Mouse (Mus musculus) A20 (cell line): ENCODE measurements at regions not wholly inside any gene's neighbourhood (a gene's known extent, or its start where the extent isn't known, plus 50 kb on each side); places are given as distances from the start of the nearest gene placed in this dataset.

Source experiments
- DNase-seq: peaks from one replicate; pipeline ENCODE4 v3.0.0-alpha.2; 2011; ENCODE audit warnings: low read depth, low spot score

DNA sequence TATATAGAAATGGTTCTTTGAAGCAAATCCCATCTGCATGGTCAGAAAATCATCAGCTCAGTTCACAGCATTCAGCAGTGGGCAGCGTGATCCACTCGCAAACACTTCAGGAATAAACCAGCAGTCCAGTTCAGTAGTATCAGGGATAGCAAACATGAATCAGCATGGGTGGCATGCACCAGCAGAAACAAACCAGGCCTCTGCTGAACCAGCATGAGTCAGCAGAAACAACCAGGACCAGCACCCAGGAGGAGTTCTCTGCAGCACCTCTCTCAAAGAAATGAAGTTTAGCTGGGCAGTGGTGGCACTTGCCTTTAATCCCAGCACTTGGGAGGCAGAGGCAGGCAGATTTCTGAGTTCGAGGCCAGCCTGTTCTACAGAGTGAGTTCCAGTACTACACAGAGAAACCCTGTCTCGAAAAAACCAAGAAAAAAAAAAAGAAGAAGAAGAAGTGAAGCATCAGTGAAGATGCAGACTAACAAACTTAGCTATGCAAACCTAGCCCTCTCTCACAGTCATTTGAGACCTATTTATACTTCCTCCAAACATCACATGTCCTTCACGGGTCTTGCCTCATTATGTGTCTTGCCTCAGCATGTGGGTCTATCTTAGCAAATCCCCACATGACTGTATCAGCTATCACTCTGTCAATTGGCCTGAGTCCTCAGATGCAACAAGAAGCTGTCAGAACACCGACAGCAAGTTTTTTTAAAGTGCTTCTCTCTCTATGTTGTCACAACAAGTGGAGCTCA lies 80.2 kb downstream of the Fthl17a start:
- peak; percentile 70 for DNase-seq

DNA sequence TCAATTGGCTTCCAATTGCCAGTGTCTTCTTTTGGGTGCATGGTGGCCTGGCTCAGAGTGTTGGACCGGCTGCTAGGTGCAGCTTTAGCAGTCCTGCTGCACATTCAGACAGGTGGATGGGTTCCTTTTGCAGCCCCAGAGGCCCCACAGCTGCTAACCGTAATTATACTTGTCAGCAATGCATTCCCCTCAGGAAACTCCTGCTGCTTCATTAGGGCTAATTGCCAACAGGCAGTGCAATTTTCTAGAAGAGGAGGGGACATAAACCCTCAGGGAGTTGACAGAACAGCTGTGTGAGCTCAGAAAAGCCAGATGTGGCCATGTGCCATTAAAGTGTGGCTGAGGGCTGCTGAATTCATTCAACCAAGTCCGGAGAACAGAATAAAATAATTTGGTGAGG lies 94.0 kb downstream of the Fthl17a start:
- DNase-seq: peak; percentile 55

DNA sequence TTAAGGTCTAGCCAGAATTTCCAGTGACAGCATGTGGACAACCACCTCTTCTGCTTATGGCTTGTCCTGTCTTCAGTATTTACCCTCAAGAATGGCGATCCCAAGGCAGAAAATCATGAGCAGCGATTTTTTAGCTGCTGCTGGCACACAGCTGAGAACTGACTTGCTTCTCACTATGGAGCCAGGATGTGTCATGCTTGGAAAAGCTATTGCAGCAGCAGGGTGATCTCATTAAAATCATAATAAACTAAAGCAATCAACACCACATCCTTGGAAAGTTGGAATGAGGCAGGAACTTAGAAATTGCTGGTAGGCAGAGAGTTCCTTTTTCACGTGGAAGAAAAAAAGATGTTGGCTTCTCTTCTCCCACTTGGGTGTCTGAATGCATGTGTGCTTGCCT lies 125.8 kb downstream of the Fthl17a start:
- DNase-seq: no peak

DNA sequence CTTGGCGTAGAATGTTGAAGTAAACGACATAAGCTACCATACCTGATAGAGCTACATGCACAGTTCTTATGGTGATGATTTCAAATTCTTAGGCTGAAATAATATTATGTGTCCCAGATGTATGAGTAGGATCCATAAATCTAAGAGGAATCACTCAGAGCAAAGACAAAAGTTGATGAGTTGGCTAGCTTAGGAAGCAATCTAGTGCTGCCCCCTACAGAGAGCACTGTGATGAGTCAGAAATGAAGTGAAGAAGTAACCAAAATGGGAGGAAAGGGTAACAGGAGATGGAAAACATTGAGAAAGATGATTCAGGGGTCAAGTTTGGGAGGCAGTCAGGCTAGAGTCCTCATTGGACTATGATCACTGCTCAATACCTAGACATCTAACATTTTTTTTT lies 135.0 kb downstream of the Fthl17a start:
- peak; percentile 16 for DNase-seq
